Mouse (Mus musculus) E14TG2a.4 (cell line): ENCODE results near the gene Bscl2.
"Not testable (repeated sequence)": the region's sequence is repeated elsewhere in the genome, so short reads cannot be mapped to it uniquely, and the experiment has no call there.

Source experiments
- H3K27me3 ChIP-seq: 2 replicates; pipeline ENCODE4 v1.6.1; 2014; ENCODE audit warnings: low read length, control low read depth; ENCODE audit not compliant: insufficient read depth
- H3K36me3 ChIP-seq: 2 replicates; pipeline ENCODE4 v1.6.1; 2014; ENCODE audit warnings: low read length, control low read depth; ENCODE audit not compliant: insufficient read depth
- H3K4me1 ChIP-seq: replicated peaks from 2 replicates; pipeline ENCODE4 v1.6.1; 2014; ENCODE audit warnings: low read depth, low read length, control low read depth
- H3K4me3 ChIP-seq: replicated peaks from 2 replicates; pipeline ENCODE4 v1.5.1; 2014; ENCODE audit warnings: mild to moderate bottlenecking, low read length
- H3K9me3 ChIP-seq: 2 replicates; pipeline ENCODE4 v1.6.1; 2014; ENCODE audit warnings: low read length, control low read depth
- CTCF ChIP-seq: conservative IDR thresholded peaks from 2 replicates; pipeline ENCODE4 v1.5.1; 2014; ENCODE audit warnings: low read length
- NANOG ChIP-seq: IDR thresholded peaks from 2 replicates; pipeline ENCODE4 v1.6.1; 2014; ENCODE audit warnings: borderline replicate concordance, low read length, mixed read lengths
- POU5F1 ChIP-seq: IDR thresholded peaks from 2 replicates; pipeline ENCODE4 v1.6.1; 2014; ENCODE audit warnings: low read length, borderline replicate concordance

Bscl2 gene

DNA sequence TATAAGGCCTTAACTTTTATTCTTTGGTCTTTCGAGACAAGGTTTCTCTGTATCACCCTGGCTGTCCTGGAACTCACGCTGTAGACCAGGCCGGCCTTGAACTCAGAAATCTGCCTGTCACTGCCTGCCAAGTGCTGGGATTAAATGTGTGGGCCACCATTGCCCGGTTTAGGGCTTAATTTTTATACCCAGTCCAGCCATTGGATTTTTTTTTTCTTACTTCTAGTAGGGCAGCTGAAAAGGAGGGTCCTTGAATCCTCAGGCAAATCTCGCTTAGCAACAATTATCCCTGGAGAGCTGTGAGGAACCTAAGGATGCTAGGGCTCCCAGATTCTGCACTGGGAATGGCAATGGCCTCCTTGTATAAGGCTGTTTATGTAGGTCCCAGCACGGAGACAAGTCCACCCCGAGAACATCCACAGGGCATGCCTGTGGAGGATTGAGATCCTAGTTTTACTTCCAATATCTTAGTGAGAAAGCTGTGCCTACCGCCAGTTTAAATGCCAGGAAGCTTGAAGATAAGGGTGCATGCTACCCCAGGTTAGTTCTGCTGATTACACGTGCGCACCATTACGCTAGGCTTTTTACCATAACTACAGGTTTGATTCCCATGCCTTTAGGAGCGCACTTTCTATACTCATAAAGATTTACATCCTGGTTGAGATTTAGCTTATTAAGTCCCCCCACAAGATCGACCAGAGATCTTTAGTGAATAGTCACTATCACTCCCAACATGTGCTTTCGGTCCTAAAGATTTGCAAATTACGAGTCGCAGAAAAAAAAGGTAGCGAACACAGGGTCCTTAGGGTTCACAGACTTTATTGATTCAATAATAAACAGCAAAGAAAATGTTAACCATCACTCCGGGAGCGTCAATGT is 50.6 kb downstream of the Bscl2 start:
- no peaks in the 10 kb centered on the region for H3K27me3 ChIP-seq
- peaks cover 41% of the 10 kb centered on the region for H3K36me3 ChIP-seq
- H3K9me3 ChIP-seq = no peaks in the 10 kb centered on the region
- TF ChIP-seq CTCF (no peak), NANOG (no peak), POU5F1 (no peak)
- H3K4me1 ChIP-seq = peaks cover 56% of the 10 kb centered on the region
- peak overlapping the region; percentile 90 for H3K4me3 ChIP-seq

DNA sequence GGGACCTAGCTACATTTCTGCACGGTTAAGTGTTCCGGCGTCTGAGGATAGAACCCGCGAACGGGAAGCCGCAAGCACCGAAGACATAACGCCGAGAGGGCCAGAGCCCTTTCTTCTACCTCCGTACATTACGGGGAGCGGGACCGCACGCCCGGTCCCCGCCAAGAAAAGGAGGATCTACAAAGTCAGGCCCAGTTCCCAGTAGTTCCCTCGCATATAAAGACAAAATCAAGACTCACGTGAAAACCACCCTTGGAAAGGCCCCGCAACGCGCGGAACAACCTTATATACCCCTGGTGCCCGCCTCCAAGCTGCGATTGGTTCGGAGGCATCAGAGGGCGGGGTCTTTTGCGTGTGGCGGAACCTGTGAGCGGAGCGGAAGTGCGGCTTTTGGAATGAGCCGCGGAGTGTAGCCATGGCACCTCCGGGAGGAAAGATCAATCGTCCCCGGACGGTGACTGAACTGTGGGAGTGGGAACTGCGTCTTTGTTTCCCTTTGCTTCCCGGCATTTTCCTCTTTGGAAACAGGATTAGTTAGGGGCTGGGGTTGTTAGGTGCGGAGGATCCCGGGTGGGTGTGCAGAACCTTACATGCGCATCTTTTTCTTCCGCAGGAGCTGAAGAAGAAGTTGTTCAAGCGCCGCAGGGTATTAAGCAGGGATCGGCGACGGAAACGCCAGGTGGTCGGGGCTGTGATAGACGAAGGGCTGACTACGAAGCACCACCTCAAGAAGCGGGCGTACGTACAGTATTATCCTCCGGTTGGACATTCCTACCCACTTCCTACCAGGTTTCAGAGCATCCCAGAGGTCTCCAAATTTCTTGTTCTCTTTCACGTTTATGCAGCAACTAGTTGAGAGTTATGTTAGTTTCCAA is 51.5 kb downstream of the Bscl2 start, which contains the start of the genes 1810009A15Rik and Gm49416:
1810009A15Rik (plus strand) TSS at position 343 of the 875 bp plus-strand sequence.
Gm49416 (plus strand) TSS at position 416 of the 875 bp plus-strand sequence.
- Histone ChIP-seq H3K4me3 (peak within 1 kb of the TSS; percentile 90), H3K9me3 (no peaks in the 10 kb centered on the region), H3K36me3 (peaks cover 41% of the 10 kb centered on the region), H3K27me3 (no peaks in the 10 kb centered on the region), H3K4me1 (peaks cover 57% of the 10 kb centered on the region)
- TF ChIP-seq POU5F1 (no peak), CTCF (no peak), NANOG (no peak)

GRCm38 (mm10) chr19:8892829-8893766 is 55.8 kb downstream of the Bscl2 start, which contains the start of gene Ints5:
TSS of gene Ints5 (plus strand) at chr19:8893005.
- Histone ChIP-seq H3K27me3 (no peaks in the 10 kb centered on the region), H3K4me3 (peak within 1 kb of the TSS; percentile 99), H3K4me1 (peaks cover 69% of the 10 kb centered on the region), H3K36me3 (peaks cover 62% of the 10 kb centered on the region), H3K9me3 (no peaks in the 10 kb centered on the region)
- TF ChIP-seq POU5F1 = no peak

DNA sequence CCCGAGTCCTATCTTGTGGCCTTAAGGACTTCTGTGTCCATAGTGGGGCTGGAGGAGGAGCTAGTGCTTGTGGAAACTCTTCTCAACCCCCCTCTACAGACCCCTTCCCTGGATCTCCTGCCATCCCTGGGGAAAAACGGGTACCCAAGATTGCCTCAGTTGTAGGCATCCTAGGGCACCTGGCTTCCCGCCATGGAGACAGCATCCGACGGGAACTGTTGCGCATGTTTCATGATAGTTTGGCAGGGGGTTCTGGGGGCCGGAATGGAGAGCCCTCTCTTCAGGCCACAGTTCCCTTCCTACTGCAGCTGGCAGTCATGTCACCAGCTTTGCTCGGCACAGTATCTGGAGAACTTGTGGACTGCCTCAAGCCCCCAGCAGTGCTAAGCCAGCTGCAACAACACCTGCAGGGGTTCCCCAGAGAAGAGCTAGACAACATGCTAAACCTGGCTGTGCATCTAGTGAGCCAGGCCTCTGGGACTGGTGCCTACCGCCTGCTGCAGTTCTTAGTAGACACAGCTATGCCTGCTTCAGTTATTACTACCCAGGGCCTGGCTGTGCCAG is 58.2 kb downstream of the Bscl2 start:
- Histone ChIP-seq H3K36me3 (peaks cover 66% of the 10 kb centered on the region), H3K9me3 (no peaks in the 10 kb centered on the region), H3K4me3 (peak overlapping the region; percentile 100), H3K27me3 (no peaks in the 10 kb centered on the region), H3K4me1 (peaks cover 78% of the 10 kb centered on the region)
- TF ChIP-seq NANOG (no peak), POU5F1 (no peak), CTCF (no peak)

DNA sequence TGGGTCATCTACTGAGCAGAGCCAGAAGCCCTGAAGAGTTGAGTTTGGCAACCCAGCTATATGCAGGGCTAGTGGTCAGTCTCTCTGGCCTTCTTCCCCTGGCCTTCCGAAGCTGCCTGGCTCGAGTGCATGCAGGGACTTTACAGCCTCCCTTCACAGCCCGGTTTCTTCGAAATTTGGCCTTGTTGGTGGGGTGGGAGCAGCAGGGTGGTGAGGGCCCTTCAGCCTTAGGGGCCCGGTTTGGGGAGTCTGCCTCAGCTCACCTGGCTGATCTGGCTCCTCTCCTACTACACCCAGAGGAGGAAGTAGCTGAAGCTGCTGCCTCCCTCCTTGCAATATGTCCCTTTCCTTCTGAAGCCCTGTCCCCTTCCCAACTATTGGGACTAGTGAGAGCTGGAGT is 59.0 kb downstream of the Bscl2 start:
- H3K9me3 ChIP-seq, H3K27me3 ChIP-seq: not testable (repeated sequence)
- peak overlapping the region; percentile 100 for H3K4me3 ChIP-seq
- H3K36me3 ChIP-seq = peaks cover 66% of the 10 kb centered on the region
- H3K4me1 ChIP-seq = peaks cover 75% of the 10 kb centered on the region

- H3K9me3 ChIP-seq, H3K27me3 ChIP-seq: not testable (repeated sequence)
- Histone ChIP-seq H3K4me1 (peaks cover 68% of the 10 kb centered on the region), H3K36me3 (peaks cover 66% of the 10 kb centered on the region), H3K4me3 (peak overlapping the region; percentile 100)
These were observed 60.1 kb downstream of the Bscl2 start for GRCm38 (mm10) chr19:8897211-8897864.

DNA sequence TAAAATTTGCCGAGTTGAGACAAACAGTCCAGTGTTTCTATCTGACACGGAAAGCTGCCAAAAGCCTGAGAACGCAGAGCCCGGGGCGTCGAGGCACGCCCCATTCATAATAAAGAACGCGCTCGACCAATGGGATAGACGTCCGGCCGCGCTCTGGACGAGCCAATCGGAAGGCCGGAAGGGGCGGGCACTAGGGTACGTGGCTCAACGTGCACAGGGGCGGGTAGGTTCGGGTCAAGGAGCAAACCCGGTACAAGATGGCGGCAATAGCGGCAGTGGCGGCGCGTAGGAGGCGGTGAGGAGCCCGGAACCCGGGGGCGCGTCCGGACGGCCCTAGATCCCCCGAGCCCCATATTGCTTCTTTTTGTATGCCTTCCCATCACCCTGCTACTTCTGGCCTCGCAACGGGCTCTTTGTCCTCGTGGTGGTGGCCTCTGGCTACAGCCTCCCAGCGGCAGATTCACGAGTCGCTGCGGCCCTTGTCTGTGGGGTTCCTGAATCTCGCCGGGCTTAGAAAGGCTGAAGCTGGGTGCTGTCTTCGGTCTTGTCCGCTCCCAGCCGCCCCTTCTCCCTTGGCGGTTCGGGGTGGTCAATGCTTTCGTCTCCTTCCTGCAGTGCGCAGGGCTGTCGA is 60.7 kb downstream of the Bscl2 start, which contains the start of gene Ganab:
Ganab (plus strand) TSS at position 207 of the 631 bp plus-strand sequence.
- Histone ChIP-seq H3K27me3 (no peaks in the 10 kb centered on the region), H3K4me3 (peak within 1 kb of the TSS; percentile 100), H3K9me3 (no peaks in the 10 kb centered on the region), H3K4me1 (peaks cover 68% of the 10 kb centered on the region), H3K36me3 (peaks cover 73% of the 10 kb centered on the region)
- no peak for TF ChIP-seq CTCF
- TF ChIP-seq NANOG = no peak
- no peak for TF ChIP-seq POU5F1
